Mouse (Mus musculus): Measurements from ENCODE around the gene Vwc2l. TPM values are rescaled to one million over a fixed set of nuclear protein-coding genes. Genes with fewer than 3 reads are reported as not detected.

Gene Vwc2l
- polyA plus RNA-seq, 1 experiment from 2014 or later, result 0.04 TPM

DNA sequence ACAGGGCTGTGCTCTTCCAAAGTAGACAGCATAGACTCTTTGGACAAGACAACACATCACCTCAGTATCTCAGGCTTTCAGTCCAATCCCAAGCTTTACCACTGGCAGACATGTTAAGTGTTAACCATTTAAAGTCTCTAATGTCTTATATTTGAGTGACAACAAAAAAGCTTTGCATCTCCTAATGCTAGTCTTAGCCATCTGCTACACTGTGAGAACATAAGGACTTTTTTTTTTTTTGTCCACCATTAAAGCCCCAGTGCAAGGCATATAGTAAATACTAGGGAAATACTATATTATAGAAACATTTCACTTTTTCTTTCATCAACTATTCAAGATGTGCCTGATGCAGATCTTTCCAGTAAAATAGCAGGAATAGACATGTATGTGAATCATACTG lies 119.8 kb downstream of the Vwc2l start:
- H3K27ac ChIP-seq, result no peak overlapping the region
- H3K9ac ChIP-seq, result no peak overlapping the region
- H3K9me3 ChIP-seq, result no peaks in the 10 kb centered on the region
- H3K36me3 ChIP-seq, result no peaks in the 10 kb centered on the region
- H3K4me3 ChIP-seq, result no peak overlapping the region
- no peaks in the 10 kb centered on the region for H3K4me1 ChIP-seq
- no peaks in the 10 kb centered on the region for H3K27me3 ChIP-seq
- no peak overlapping the region for H3K4me2 ChIP-seq
- ATAC-seq (ENCODE audit: insufficient number of reproducible peaks, low FRiP score, low TSS enrichment, low read depth), result no peak

DNA sequence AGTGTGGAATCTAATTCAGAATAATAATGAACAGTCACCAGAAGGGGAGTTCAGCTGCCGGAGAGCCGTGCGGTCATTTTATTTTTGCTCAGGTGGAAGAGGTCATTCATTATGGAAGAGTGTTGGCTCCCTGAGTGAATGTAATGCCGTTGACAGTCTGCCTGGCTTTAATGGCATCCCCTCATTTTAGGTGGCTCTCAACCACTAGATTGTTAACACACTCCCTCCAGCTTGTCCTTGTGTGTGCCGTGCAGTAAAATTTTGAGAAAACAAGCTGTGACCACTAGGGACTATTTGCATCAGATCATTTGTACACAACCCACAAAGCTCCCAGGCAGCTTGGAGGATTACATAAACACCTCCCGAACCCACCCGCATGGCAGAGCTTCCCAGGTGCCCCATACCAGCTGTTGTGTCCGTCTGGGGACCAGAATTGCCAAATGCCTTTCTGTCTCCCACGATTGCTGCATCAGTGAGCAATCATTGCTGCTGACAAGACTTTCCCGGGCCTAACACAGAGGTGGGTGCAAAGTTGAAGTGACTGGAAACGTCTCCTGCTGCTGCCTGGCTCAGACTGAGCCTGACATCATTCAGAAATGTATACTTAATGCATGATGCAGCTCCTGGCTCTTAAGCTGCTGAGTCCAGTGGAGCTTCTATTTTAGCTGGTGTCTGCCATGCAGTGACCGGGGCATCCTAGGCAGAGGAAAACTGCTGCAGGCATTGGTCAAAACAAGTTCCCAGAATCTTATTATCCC lies 126.3 kb downstream of the Vwc2l start:
- Histone ChIP-seq H3K4me1 (no peaks in the 10 kb centered on the region), H3K36me3 (no peaks in the 10 kb centered on the region), H3K27me3 (no peaks in the 10 kb centered on the region), H3K4me2 (no peak overlapping the region), H3K9ac (no peak overlapping the region), H3K4me3 (no peak overlapping the region), H3K27ac (no peak overlapping the region), H3K9me3 (no peaks in the 10 kb centered on the region)
- 51% methylated on average over 12 of the region's 12 CpGs for WGBS
- ATAC-seq (ENCODE audit: insufficient number of reproducible peaks, low FRiP score, low TSS enrichment, low read depth), result no peak

DNA sequence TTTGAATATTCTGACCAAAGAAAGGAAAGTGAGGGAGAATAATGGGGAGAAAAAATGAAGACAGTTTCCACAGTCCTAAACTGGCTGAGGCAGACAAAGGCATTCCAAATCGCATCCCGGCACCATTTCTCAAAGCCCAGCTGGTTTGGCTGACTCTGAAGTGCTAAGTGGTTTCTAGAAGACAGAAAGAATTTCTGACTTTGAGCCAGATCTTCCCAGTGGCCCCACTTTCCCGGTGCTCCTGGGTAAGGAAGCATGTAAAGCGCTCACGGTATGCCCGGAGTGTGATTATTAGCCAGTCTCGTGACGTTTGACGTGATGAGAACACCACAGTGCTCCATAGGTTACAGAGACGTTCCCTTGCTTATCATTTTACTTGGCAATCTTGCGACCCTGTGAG lies 127.9 kb downstream of the Vwc2l start:
- Histone ChIP-seq H3K9me3 (no peaks in the 10 kb centered on the region), H3K36me3 (no peaks in the 10 kb centered on the region), H3K9ac (no peak overlapping the region), H3K27me3 (no peaks in the 10 kb centered on the region), H3K27ac (no peak overlapping the region), H3K4me2 (no peak overlapping the region), H3K4me1 (no peaks in the 10 kb centered on the region), H3K4me3 (no peak overlapping the region)
- ATAC-seq (ENCODE audit: insufficient number of reproducible peaks, low FRiP score, low TSS enrichment, low read depth), result no peak
- WGBS, result 71% methylated on average over 11 of the region's 11 CpGs

DNA sequence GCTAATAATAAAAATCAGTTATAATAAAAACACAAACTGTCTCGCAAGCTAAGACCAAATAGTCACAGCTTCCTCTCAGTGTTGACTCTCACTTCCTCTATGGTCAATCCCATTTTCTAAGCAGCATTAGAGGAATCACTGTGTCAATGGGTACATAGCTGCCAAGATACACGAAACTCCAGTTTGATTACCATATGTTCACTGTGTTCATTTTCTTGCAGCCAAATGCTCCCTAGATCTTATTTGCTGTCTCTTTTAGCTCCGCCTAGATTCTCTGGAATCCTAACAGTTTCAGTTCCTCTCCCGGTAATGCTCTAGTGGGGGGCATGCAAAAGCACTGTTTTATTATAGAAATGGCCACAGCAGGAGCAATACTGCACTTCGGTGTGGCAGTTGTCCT lies 130.4 kb downstream of the Vwc2l start:
- Histone ChIP-seq H3K4me3 (no peak overlapping the region), H3K36me3 (no peaks in the 10 kb centered on the region), H3K9me3 (no peaks in the 10 kb centered on the region), H3K27ac (no peak overlapping the region), H3K9ac (no peak overlapping the region), H3K4me1 (no peaks in the 10 kb centered on the region), H3K4me2 (no peak overlapping the region), H3K27me3 (no peaks in the 10 kb centered on the region)
- no peak for ATAC-seq (ENCODE audit: insufficient number of reproducible peaks, low FRiP score, low TSS enrichment, low read depth)
- 64% methylated on average over 5 of the region's 5 CpGs for WGBS

DNA sequence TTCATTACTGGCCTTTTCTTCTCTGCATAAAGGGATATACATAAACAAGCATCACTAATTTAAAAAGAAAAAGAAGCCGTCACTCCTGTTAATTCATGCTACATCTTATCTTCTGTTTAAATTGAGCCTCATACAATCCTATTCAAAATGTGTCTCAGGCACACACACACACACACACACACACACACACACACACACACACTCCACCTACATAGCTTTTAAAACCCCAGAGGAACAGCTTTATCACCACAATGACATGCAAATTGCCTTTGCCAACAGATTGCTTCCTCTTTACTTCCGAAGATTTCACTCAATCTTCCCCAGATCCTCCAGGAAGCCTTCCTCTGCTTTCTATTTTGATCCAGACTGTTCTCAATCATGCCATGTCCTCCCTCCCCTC lies 136.2 kb downstream of the Vwc2l start:
- whole genome bisulfite sequencing, result 58% methylated on average over 2 of the region's 2 CpGs
- Histone ChIP-seq H3K9ac (no peak overlapping the region), H3K36me3 (no peaks in the 10 kb centered on the region), H3K27ac (no peak overlapping the region), H3K4me1 (no peaks in the 10 kb centered on the region), H3K4me2 (no peak overlapping the region), H3K27me3 (no peaks in the 10 kb centered on the region), H3K9me3 (no peaks in the 10 kb centered on the region), H3K4me3 (no peak overlapping the region)
- ATAC-seq (ENCODE audit: insufficient number of reproducible peaks, low FRiP score, low TSS enrichment, low read depth), result no peak

DNA sequence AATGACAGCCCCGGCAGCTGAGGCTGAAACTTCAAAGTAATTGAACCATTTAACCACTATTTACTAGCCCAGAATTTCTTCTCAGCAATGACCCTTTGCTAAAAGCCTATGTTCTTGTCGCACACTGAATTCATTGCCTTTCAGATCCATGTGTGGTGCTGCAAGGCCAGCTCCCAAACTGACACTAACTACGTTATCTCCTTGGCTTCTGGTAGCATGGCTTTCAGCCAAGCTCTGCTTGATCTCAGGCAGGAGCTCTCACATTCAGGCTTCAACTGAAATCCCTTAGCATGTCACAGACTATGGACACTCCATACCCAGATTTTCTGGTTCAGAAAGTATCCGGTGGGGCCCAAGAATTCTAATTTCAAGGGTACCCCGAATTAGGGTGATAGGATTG lies 140.6 kb downstream of the Vwc2l start:
- H3K9ac ChIP-seq, result no peak overlapping the region
- H3K27ac ChIP-seq, result no peak overlapping the region
- WGBS, result 59% methylated on average over 5 of the region's 5 CpGs
- no peaks in the 10 kb centered on the region for H3K9me3 ChIP-seq
- no peaks in the 10 kb centered on the region for H3K27me3 ChIP-seq
- no peak overlapping the region for H3K4me2 ChIP-seq
- no peak for ATAC-seq (ENCODE audit: insufficient number of reproducible peaks, low FRiP score, low TSS enrichment, low read depth)
- H3K36me3 ChIP-seq, result no peaks in the 10 kb centered on the region
- H3K4me1 ChIP-seq, result no peaks in the 10 kb centered on the region
- H3K4me3 ChIP-seq, result no peak overlapping the region

DNA sequence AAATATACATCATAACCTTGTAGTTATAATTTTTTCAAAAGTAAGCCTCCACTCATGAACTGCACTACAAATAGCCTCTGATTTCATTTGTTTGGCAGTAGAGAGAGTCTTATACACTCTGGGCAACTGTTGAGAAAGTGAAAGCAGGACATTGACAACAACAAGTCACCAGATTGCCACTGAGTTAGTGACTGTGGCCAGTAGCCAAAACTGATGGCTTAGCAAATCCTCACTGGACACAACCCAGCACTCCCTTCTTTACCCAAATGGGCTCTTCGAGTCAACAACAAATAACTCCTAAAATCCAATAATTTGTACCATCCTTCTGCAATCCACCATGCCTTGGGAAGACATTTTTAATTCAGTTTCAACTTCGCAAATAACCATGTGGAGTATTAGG lies 155.0 kb downstream of the Vwc2l start:
- no peak for ATAC-seq (ENCODE audit: insufficient number of reproducible peaks, low FRiP score, low TSS enrichment, low read depth)
- no peaks in the 10 kb centered on the region for H3K27me3 ChIP-seq
- no peaks in the 10 kb centered on the region for H3K9me3 ChIP-seq
- no peaks in the 10 kb centered on the region for H3K36me3 ChIP-seq
- H3K4me1 ChIP-seq, result no peaks in the 10 kb centered on the region
- H3K4me3 ChIP-seq, result no peak overlapping the region
- H3K27ac ChIP-seq, result no peak overlapping the region
- H3K9ac ChIP-seq, result no peak overlapping the region
- no peak overlapping the region for H3K4me2 ChIP-seq
- 91% methylated on average over 2 of the region's 2 CpGs for WGBS

DNA sequence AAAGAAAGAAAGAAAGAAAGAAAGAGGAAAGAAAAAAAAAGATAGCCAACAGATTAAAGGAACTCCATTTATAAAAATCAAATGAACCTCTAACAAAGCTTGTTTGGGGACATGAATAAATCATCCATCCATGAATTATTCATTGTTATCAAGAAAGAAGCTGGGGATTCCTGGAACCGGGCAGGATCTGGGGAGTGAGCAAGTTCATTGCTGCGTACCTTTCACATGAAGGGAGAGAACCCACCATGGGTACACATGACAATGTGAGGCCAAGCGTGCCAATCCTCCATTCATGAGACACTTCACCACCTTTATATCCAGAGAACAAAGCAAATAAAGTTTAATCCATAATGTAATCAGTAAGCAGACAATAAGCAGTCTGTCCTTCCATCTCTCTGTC lies 155.8 kb downstream of the Vwc2l start:
- H3K9me3 ChIP-seq, result no peaks in the 10 kb centered on the region
- H3K36me3 ChIP-seq, result no peaks in the 10 kb centered on the region
- ATAC-seq (ENCODE audit: insufficient number of reproducible peaks, low FRiP score, low TSS enrichment, low read depth), result no peak
- 84% methylated on average over 3 of the region's 3 CpGs for WGBS
- no peak overlapping the region for H3K9ac ChIP-seq
- no peaks in the 10 kb centered on the region for H3K4me1 ChIP-seq
- H3K4me2 ChIP-seq, result no peak overlapping the region
- H3K27ac ChIP-seq, result no peak overlapping the region
- no peaks in the 10 kb centered on the region for H3K27me3 ChIP-seq
- no peak overlapping the region for H3K4me3 ChIP-seq

DNA sequence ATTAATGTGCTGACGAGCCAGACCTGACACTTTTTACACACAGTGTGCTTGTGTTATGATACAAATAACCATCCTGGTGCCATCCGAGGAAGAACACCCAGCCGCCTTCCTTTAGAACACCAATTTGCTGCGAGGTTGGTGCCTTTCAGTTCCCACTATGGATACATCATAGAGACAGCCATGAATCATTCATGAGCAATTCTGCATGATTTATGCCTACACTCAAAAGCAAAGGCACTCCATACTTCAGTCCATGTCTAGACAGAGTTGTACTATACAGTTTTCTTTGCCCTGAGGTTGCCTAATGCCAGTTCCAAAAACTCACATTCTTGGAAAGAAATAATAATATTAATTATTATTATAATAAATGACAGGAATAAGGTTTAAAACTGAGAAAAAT lies 158.6 kb downstream of the Vwc2l start:
- H3K36me3 ChIP-seq, result no peaks in the 10 kb centered on the region
- H3K27me3 ChIP-seq, result no peaks in the 10 kb centered on the region
- ATAC-seq (ENCODE audit: insufficient number of reproducible peaks, low FRiP score, low TSS enrichment, low read depth), result no peak
- no peak overlapping the region for H3K9ac ChIP-seq
- no peak overlapping the region for H3K27ac ChIP-seq
- no peak overlapping the region for H3K4me3 ChIP-seq
- no peaks in the 10 kb centered on the region for H3K9me3 ChIP-seq
- 73% methylated on average over 4 of the region's 4 CpGs for WGBS
- no peak overlapping the region for H3K4me2 ChIP-seq
- no peaks in the 10 kb centered on the region for H3K4me1 ChIP-seq

DNA sequence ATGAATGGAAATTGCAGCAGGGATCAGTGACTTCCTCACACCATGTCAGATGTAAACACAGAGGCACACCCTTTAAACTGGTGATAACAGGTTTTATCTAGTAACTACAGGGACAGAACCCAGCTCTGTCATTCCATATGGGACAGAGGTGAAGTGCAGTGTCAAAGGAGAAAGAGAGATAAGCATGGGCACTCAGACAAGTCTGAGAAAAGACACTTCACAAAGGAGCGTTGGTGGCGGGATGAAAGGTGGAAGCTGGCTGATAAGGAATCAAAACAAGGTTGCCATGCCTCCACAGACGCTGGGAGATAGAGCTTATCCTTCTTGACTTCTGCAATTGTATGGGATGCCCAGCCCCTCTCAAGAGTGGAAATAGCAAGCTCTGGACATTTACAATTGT lies 176.8 kb downstream of the Vwc2l start:
- no peak overlapping the region for H3K27ac ChIP-seq
- H3K4me3 ChIP-seq, result no peak overlapping the region
- no peak for ATAC-seq (ENCODE audit: insufficient number of reproducible peaks, low FRiP score, low TSS enrichment, low read depth)
- H3K36me3 ChIP-seq, result no peaks in the 10 kb centered on the region
- 71% methylated on average over 3 of the region's 3 CpGs for WGBS
- H3K4me1 ChIP-seq, result no peaks in the 10 kb centered on the region
- H3K4me2 ChIP-seq, result no peak overlapping the region
- no peaks in the 10 kb centered on the region for H3K27me3 ChIP-seq
- no peaks in the 10 kb centered on the region for H3K9me3 ChIP-seq
- H3K9ac ChIP-seq, result no peak overlapping the region

DNA sequence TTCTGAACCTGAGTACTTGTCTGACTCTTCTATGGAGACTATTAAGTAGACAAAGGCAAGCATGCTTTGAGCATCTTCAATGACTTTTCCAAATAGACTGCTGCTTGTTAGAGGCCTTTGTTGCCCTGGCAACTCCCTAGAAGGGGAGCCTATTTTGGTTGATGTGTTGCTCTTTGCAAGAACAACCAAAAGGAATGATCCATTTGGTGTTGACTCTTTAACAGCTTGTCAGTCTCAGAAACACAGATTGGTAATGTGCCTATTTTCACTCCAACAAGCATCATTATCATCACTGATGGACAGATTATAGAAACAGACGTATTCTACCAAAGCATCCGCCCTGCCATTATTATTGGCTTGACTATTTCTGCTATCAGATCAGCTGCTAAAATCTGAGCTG lies 181.9 kb downstream of the Vwc2l start:
- Histone ChIP-seq H3K4me1 (no peaks in the 10 kb centered on the region), H3K9me3 (no peaks in the 10 kb centered on the region), H3K36me3 (no peaks in the 10 kb centered on the region), H3K9ac (no peak overlapping the region), H3K4me3 (no peak overlapping the region), H3K4me2 (no peak overlapping the region), H3K27me3 (no peaks in the 10 kb centered on the region), H3K27ac (no peak overlapping the region)
- ATAC-seq (ENCODE audit: insufficient number of reproducible peaks, low FRiP score, low TSS enrichment, low read depth), result no peak
- 93% methylated on average over 2 of the region's 2 CpGs for WGBS

DNA sequence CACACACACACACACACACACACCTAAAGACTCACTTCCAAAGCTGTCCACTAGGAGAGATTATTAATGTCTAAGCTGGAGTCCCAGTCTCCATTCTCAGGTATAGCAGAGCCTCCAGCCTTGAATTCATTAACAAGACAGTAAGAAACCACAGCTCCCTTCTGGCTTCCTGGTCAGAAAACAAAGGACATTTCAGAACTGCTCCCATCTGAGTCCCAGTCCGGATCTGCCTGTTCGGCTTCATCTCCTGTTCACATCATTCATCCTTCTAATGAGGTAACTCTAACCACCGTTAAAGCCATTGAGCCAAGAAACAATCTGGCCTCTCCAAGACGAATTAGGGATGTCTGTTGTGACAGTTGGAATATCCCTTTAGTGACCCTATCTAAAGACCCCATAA lies 185.7 kb downstream of the Vwc2l start:
- Histone ChIP-seq H3K27ac (no peak overlapping the region), H3K9ac (no peak overlapping the region), H3K36me3 (no peaks in the 10 kb centered on the region), H3K27me3 (no peaks in the 10 kb centered on the region), H3K9me3 (no peaks in the 10 kb centered on the region), H3K4me2 (no peak overlapping the region), H3K4me3 (no peak overlapping the region), H3K4me1 (no peaks in the 10 kb centered on the region)
- no peak for ATAC-seq (ENCODE audit: insufficient number of reproducible peaks, low FRiP score, low TSS enrichment, low read depth)
- 52% methylated on average over 4 of the region's 4 CpGs for WGBS

DNA sequence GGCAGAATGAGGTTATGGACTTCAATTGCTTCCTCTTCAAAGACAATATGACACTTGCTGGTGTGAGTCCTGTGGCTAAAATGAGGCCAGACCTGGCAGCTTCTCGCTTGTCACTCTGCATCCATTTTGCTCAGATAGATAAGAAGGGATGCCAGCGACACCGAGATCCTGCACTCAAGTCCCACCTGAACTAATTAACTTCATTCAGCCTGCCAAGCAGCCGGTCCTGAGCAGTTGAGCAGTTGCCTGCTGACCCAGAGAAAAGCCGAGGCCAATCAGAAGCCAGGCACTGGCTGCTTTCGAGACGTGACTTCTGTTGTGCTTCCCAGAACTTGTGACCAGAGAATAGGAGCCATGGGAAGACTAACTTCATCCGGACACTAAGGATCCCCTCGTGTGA lies 187.6 kb downstream of the Vwc2l start:
- 56% methylated on average over 9 of the region's 9 CpGs for WGBS
- Histone ChIP-seq H3K36me3 (no peaks in the 10 kb centered on the region), H3K9me3 (no peaks in the 10 kb centered on the region), H3K27ac (no peak overlapping the region), H3K4me3 (no peak overlapping the region), H3K4me2 (no peak overlapping the region), H3K9ac (no peak overlapping the region), H3K27me3 (no peaks in the 10 kb centered on the region), H3K4me1 (no peaks in the 10 kb centered on the region)
- no peak for ATAC-seq (ENCODE audit: insufficient number of reproducible peaks, low FRiP score, low TSS enrichment, low read depth)

Data from limb, embryonic 15.5 days (tissue).